In the genomic region with DNA sequence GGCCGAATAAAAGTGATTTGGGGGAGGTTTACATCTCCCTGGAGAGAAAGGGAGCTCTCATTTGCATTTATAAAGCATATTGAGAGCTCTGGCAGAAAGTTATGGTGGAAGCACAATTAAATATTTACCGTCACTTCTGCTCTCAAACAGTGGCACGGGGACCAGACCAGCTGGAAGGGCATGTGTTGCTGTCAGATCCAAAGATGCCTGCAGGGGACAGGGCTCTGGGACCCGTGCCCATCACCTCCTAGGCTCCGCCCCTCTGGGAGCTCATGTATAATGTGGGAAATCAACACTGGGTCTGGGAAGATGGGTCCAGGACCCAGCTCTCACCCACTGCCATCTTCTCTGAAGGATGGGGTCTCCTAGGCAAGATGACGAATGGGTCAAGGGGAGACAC, we compare ENCODE assay signal across 19 mouse cellular contexts.
A peak's percentile ranks its signal among the peaks of the same experiment; 100 is the strongest.
DNase-seq lines count a peak whose midpoint lies in the region; ATAC-seq lines count a peak whose summit lies in the region.
"Had no signal": no experiment of that assay in that cellular context is flagged by ENCODE, and none has a peak within 500 bp of the region (broad histone marks: within the 10 kb centered on the region; RNA-seq: fewer than 3 reads in every experiment).

No protein-coding gene starts in this region.

- H3K27me3 ChIP-seq in hindbrain, embryonic 12.5 days, result peaks cover 11% of the 10 kb centered on the region
- H3K27me3 ChIP-seq in hindbrain, embryonic 14.5 days (ENCODE audit: control insufficient read depth, insufficient read depth, low read length), result no peaks in the 10 kb centered on the region
- H3K27me3 ChIP-seq: embryonic facial prominence, embryonic 12.5 days; kidney, embryonic 15.5 days; limb, embryonic 15.5 days; Patski had no signal

- H3K9me3 ChIP-seq in hindbrain, embryonic 12.5 days (replicated peaks), result no peaks in the 10 kb centered on the region
- no peaks in the 10 kb centered on the region for H3K9me3 ChIP-seq in hindbrain, embryonic 14.5 days (ENCODE audit: control insufficient read depth, low read length)
- H3K9me3 ChIP-seq: embryonic facial prominence, embryonic 12.5 days; kidney, embryonic 15.5 days; limb, embryonic 15.5 days had no signal

- no peak overlapping the region for H3K4me3 ChIP-seq in hindbrain, embryonic 12.5 days
- no peak overlapping the region for H3K4me3 ChIP-seq in hindbrain, embryonic 14.5 days (replicated peaks; ENCODE audit: low read length)
- H3K4me3 ChIP-seq: embryonic facial prominence, embryonic 12.5 days; kidney, embryonic 15.5 days; limb, embryonic 15.5 days had no signal

- ATAC-seq in hindbrain, embryonic 12.5 days (ENCODE audit: low FRiP score), result 0 out of 2 replicates have a peak, but pooled peaks have one; percentile 52
- no peak for ATAC-seq in hindbrain, embryonic 14.5 days (ENCODE audit: low FRiP score)
- ATAC-seq: inflammation-experienced regulatory T-cells, adult 6 months; liver, postnatal 0 days; Patski had no signal

- no peak for DNase-seq in hindbrain, embryonic 14.5 days (ENCODE audit: low spot score)
- peak; percentile 31 for DNase-seq in retina, postnatal 1 day
- no peak for DNase-seq in retina, embryonic 14.5 days (ENCODE audit: low spot score)
- peak; percentile 73 to 83 for DNase-seq in cerebellum, postnatal 25 days
- no peak for DNase-seq in ovary, postnatal 10 days (ENCODE audit: low spot score)
- no peak for DNase-seq in spleen, postnatal 36 days (ENCODE audit: low spot score in 2 of 2)
- DNase-seq in gastrocnemius, adult 8-10 months (ENCODE audit: low spot score in 2 of 2), result no peak
- DNase-seq: B cell, adult 2 months; gastrocnemius, postnatal 10 days; liver, postnatal 0 days; right cerebral cortex, postnatal 4 days; thymus, adult 18-20 months had no signal

- H3K27ac ChIP-seq in hindbrain, embryonic 12.5 days, result no peak overlapping the region
- no peak overlapping the region for H3K27ac ChIP-seq in hindbrain, embryonic 14.5 days
- H3K27ac ChIP-seq: embryonic facial prominence, embryonic 12.5 days; kidney, embryonic 15.5 days; limb, embryonic 15.5 days; macrophage had no signal

- peaks cover 15% of the 10 kb centered on the region; the same call in 1 of the 2 replicates for H3K4me1 ChIP-seq in hindbrain, embryonic 12.5 days
- peaks cover 16% of the 10 kb centered on the region for H3K4me1 ChIP-seq in hindbrain, embryonic 14.5 days (replicated peaks; ENCODE audit: control insufficient read depth, insufficient read depth, low read length)
- H3K4me1 ChIP-seq: embryonic facial prominence, embryonic 12.5 days; kidney, embryonic 15.5 days; limb, embryonic 15.5 days had no signal

- no peak overlapping the region for H3K4me2 ChIP-seq in hindbrain, embryonic 12.5 days (replicated peaks)
- H3K4me2 ChIP-seq in hindbrain, embryonic 14.5 days (replicated peaks), result no peak overlapping the region
- H3K4me2 ChIP-seq: embryonic facial prominence, embryonic 12.5 days; kidney, embryonic 15.5 days; limb, embryonic 15.5 days had no signal

- 48% methylated on average over 6 of the region's 6 CpGs for WGBS in hindbrain, embryonic 12.5 days
- 41% methylated on average over 6 of the region's 6 CpGs for WGBS in hindbrain, embryonic 14.5 days

- no peaks in the 10 kb centered on the region for H3K36me3 ChIP-seq in hindbrain, embryonic 12.5 days
- H3K36me3 ChIP-seq in hindbrain, embryonic 14.5 days (replicated peaks; ENCODE audit: control insufficient read depth, insufficient read depth), result no peaks in the 10 kb centered on the region
- H3K36me3 ChIP-seq: embryonic facial prominence, embryonic 12.5 days; kidney, embryonic 15.5 days; limb, embryonic 15.5 days had no signal

- H3K9ac ChIP-seq in hindbrain, embryonic 12.5 days, result no peak overlapping the region
- H3K9ac ChIP-seq in hindbrain, embryonic 14.5 days, result no peak overlapping the region
- H3K9ac ChIP-seq: embryonic facial prominence, embryonic 12.5 days; kidney, embryonic 15.5 days; limb, embryonic 15.5 days; liver, postnatal 0 days had no signal

Comparison
In these comparisons a context has a peak if more than half of its experiments do, and no peak if none do; other contexts are left out.
1. DNase-seq: peak in retina, postnatal 1 day (single experiment) and cerebellum, postnatal 25 days (2 of 2); none in hindbrain, embryonic 14.5 days (single experiment), retina, embryonic 14.5 days (single experiment), ovary, postnatal 10 days (single experiment), spleen, postnatal 36 days (0 of 2) and gastrocnemius, adult 8-10 months (0 of 2).